Mouse (Mus musculus) bone marrow macrophage, adult 2 months (primary cell): Measurements from ENCODE around the gene Fkbp14.

Experiments used
- CTCF ChIP-seq: IDR thresholded peaks from 2 replicates; pipeline ENCODE4 v1.5.1; 2012; ENCODE audit warnings: low read depth, mild to moderate bottlenecking, low read length, moderate library complexity
- POLR2A ChIP-seq: IDR thresholded peaks from 2 replicates; pipeline ENCODE4 v1.6.1; 2012; ENCODE audit warnings: mild to moderate bottlenecking, low read depth, low read length, borderline replicate concordance

- TF ChIP-seq CTCF (no peak), POLR2A (no peak)
Measured at GRCm38 (mm10) chr6:54588212-54588611, 8.9 kb downstream of the Fkbp14 start.
